Mouse (Mus musculus) bone marrow macrophage, adult 2 months (primary cell): ENCODE data around the gene Il25.

Experiments used
- CTCF ChIP-seq: IDR thresholded peaks from 2 replicates; pipeline ENCODE4 v1.5.1; 2012; ENCODE audit warnings: low read depth, mild to moderate bottlenecking, low read length, moderate library complexity
- POLR2A ChIP-seq: IDR thresholded peaks from 2 replicates; pipeline ENCODE4 v1.6.1; 2012; ENCODE audit warnings: mild to moderate bottlenecking, low read depth, low read length, borderline replicate concordance

DNA sequence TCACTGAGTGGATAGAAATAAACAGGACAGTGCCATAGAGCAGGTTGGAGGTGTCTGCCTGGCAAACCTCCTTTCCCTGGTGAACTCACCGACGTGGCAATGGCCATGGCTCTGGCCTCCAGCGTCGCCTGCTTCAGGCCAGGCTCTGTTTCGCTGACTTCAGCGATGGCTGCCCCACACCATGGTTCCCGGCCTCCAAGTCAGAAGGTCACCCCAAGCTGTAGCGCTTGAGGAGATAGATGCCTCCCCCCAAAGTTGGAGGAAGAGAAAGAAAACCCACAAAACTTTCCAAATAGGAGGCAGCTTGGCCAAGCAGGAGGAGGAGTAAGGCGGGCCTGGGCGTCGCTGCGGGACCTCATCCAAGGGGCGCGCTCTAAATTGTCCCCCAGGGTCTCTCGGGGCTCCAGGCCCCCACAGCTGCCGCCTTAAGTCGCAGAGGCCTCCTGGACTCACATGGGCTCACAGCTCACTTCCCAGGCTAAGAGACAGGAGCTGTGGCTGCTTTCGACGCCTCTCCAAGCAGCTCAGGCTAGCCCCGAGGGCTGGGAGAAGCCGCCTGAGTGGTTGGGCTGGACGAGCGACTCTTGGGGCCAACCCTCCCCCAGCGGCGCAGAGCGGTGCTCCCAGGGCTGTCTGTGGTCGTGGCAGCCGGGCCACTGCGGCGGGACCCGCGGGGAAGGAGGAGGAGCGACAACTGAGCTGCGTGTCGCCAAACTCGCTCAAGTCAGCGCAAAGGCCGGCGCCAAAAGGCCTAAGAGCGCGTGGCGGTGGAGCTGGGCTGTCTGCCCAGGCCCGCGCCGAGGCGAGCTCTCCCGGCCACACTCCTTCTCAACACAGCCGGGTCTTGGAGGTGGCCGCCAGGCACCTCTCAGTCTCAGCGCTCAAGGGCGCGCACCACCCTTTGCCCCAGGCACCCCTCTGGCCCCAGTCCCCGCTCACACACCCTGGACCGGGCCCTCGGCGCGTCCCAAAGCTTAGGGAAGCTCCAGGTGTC is 6.8 kb upstream of the Il25 start, which contains the start of gene Efs:
- TF ChIP-seq CTCF (no peak), POLR2A (no peak)
